Mouse (Mus musculus) heart, embryonic 14.5 days (tissue): ENCODE measurements around the gene Slc39a5. TPM values are rescaled to one million over a fixed set of nuclear protein-coding genes. Genes with fewer than 3 reads are reported as not detected.
A peak's percentile ranks its signal among the peaks of the same experiment; 100 is the strongest.

Experiments used
- ATAC-seq: fragments of 200-750 bp; cut with Nextera tagmentation; 2 replicates; pipeline ENCODE4 v1.8.0; 2017; ENCODE audit warnings: low read depth, moderate TSS enrichment; ENCODE audit not compliant: insufficient number of reproducible peaks, insufficient read depth, low FRiP score
- H3K27ac ChIP-seq, 2 experiments: fragments of 200-500 bp in 1 of 2; fragments of 300-500 bp in 1 of 2; sonication (generic) in 1 of 2; replicated peaks in 1 of 2; 2 replicates each; pipeline ENCODE4 v1.5.1; 2012 to 2014; ENCODE audit warnings: low read depth in 2 of 2, low read length in 2 of 2, control low read depth in 1 of 2, mild to moderate bottlenecking in 1 of 2, mixed read lengths in 1 of 2; ENCODE audit not compliant: control insufficient read depth in 1 of 2, insufficient read depth in 1 of 2
- H3K27me3 ChIP-seq: fragments of 300-500 bp; sonication (generic); 2 replicates; pipeline ENCODE4 v1.6.1; 2014; ENCODE audit warnings: mild to moderate bottlenecking, low read length, control low read depth; ENCODE audit not compliant: control insufficient read depth, insufficient read depth
- H3K36me3 ChIP-seq: fragments of 300-500 bp; sonication (generic); 2 replicates; pipeline ENCODE4 v1.6.1; 2014; ENCODE audit warnings: mild to moderate bottlenecking, control low read depth, low read length, mixed read lengths; ENCODE audit not compliant: control insufficient read depth, insufficient read depth
- H3K4me1 ChIP-seq, 2 experiments: fragments of 200-500 bp in 1 of 2; fragments of 300-500 bp in 1 of 2; sonication (generic) in 1 of 2; 2 replicates each; pipeline ENCODE4 v1.6.1; 2012 to 2014; ENCODE audit warnings: low read length in 2 of 2, control low read depth in 1 of 2, mixed read lengths in 1 of 2; ENCODE audit not compliant: control insufficient read depth in 2 of 2, insufficient read depth in 2 of 2
- H3K4me2 ChIP-seq: fragments of 300-500 bp; sonication (generic); 2 replicates; pipeline ENCODE4 v1.6.1; 2014; ENCODE audit warnings: mild to moderate bottlenecking, low read length
- H3K4me3 ChIP-seq, 2 experiments: fragments of 200-500 bp in 1 of 2; fragments of 300-500 bp in 1 of 2; sonication (generic) in 1 of 2; 2 replicates each; pipeline ENCODE4 v1.5.1; 2012 to 2014; ENCODE audit warnings: low read length in 2 of 2, mild to moderate bottlenecking in 2 of 2, control low read depth in 1 of 2, low read depth in 1 of 2, moderate library complexity in 1 of 2; ENCODE audit not compliant: control insufficient read depth in 1 of 2, insufficient read depth in 1 of 2
- H3K9ac ChIP-seq: fragments of 300-500 bp; sonication (generic); 2 replicates; pipeline ENCODE4 v1.6.1; 2014; ENCODE audit warnings: mild to moderate bottlenecking, low read length
- H3K9me3 ChIP-seq: fragments of 300-500 bp; sonication (generic); 2 replicates; pipeline ENCODE4 v1.6.1; 2016; ENCODE audit warnings: low read length, control low read depth; ENCODE audit not compliant: control insufficient read depth
- WGBS: fragments of 180-500 bp; shearing (Covaris S2); extraction: QIAGEN DNeasy Blood & Tissue Kit; methylation state at CpG from one replicate; pipeline ENCODE4 v1.1.7; 2014; 5-methylcytosine and 5-hydroxymethylcytosine counted together
- polyA plus RNA-seq: library from polyadenylated mRNA; unstranded; fragments of >200 nt; fragmentation: Nextera tagmentation; extraction: Ambion mirVana; gene quantifications from 2 replicates; pipeline ENCODE4 v1.2.1, GENCODE M21; 2014

Slc39a5 gene
- polyA plus RNA-seq, 1 experiment from 2014 or later: not detected

- Histone ChIP-seq H3K4me2 (no peak overlapping the region), H3K4me1 (no peaks in the 10 kb centered on the region), H3K9me3 (no peaks in the 10 kb centered on the region), H3K4me3 (no peak overlapping the region), H3K27me3 (no peaks in the 10 kb centered on the region), H3K36me3 (peaks cover 24% of the 10 kb centered on the region), H3K27ac (no peak overlapping the region), H3K9ac (no peak overlapping the region)
- ATAC-seq: no peak
- 67% methylated on average over 7 of the region's 7 CpGs for WGBS
Observed at GRCm38 (mm10) chr10:128397466-128397865, 3.6 kb downstream of the Slc39a5 start.

GRCm38 (mm10) chr10:128396716-128397264, 4.2 kb downstream of the Slc39a5 start:
- no peak overlapping the region for H3K9ac ChIP-seq
- no peaks in the 10 kb centered on the region for H3K27me3 ChIP-seq
- H3K27ac ChIP-seq: no peak overlapping the region
- H3K4me2 ChIP-seq: no peak overlapping the region
- H3K36me3 ChIP-seq: peaks cover 31% of the 10 kb centered on the region
- no peaks in the 10 kb centered on the region for H3K9me3 ChIP-seq
- no peak for ATAC-seq
- peaks cover 0 to 4% of the 10 kb centered on the region in 2 experiments; a peak in 2 of 4 replicates for H3K4me1 ChIP-seq
- H3K4me3 ChIP-seq: no peak overlapping the region
- 53% methylated on average over 10 of the region's 10 CpGs for WGBS

- peaks cover 0 to 10% of the 10 kb centered on the region in 2 experiments; a peak in 2 of 4 replicates for H3K4me1 ChIP-seq
Observed at GRCm38 (mm10) chr10:128396017-128396673, 4.9 kb downstream of the Slc39a5 start.

GRCm38 (mm10) chr10:128391850-128392249, 9.2 kb downstream of the Slc39a5 start:
- no peak overlapping the region for H3K9ac ChIP-seq
- WGBS: 55% methylated on average over 6 of the region's 6 CpGs
- ATAC-seq: no peak
- peaks cover 80% of the 10 kb centered on the region for H3K36me3 ChIP-seq
- H3K9me3 ChIP-seq: no peaks in the 10 kb centered on the region
- no peak overlapping the region for H3K4me3 ChIP-seq
- H3K4me1 ChIP-seq: peaks cover 0 to 13% of the 10 kb centered on the region in 2 experiments; a peak in 3 of 4 replicates
- no peak overlapping the region for H3K27ac ChIP-seq
- no peaks in the 10 kb centered on the region for H3K27me3 ChIP-seq
- no peak overlapping the region for H3K4me2 ChIP-seq

More at GRCm38 (mm10) chr10:128396017-128396673, 4.9 kb downstream of the Slc39a5 start:
- 50% methylated on average over 11 of the region's 11 CpGs for WGBS
- no peak for ATAC-seq
- Histone ChIP-seq H3K27ac (no peak overlapping the region), H3K9ac (no peak overlapping the region), H3K27me3 (no peaks in the 10 kb centered on the region), H3K9me3 (no peaks in the 10 kb centered on the region), H3K36me3 (peaks cover 37% of the 10 kb centered on the region), H3K4me2 (no peak overlapping the region), H3K4me3 (no peak overlapping the region)

GRCm38 (mm10) chr10:128390366-128390765, 10.7 kb downstream of the Slc39a5 start:
- peaks cover 88% of the 10 kb centered on the region for H3K36me3 ChIP-seq
- WGBS: 92% methylated on average over 12 of the region's 12 CpGs
- no peaks in the 10 kb centered on the region for H3K27me3 ChIP-seq
- no peak overlapping the region for H3K9ac ChIP-seq
- no peaks in the 10 kb centered on the region for H3K9me3 ChIP-seq
- no peak overlapping the region for H3K4me3 ChIP-seq
- H3K4me1 ChIP-seq: peaks cover 0 to 13% of the 10 kb centered on the region in 2 experiments; a peak in 3 of 4 replicates
- no peak overlapping the region for H3K4me2 ChIP-seq
- ATAC-seq: no peak
- no peak overlapping the region for H3K27ac ChIP-seq

- Histone ChIP-seq H3K9me3 (no peaks in the 10 kb centered on the region), H3K36me3 (peaks cover 96% of the 10 kb centered on the region), H3K4me1 (peaks cover 0 to 13% of the 10 kb centered on the region in 2 experiments; a peak in 3 of 4 replicates), H3K9ac (0 out of 2 replicates have a peak overlapping the region, but pooled peaks have one; percentile 21), H3K4me2 (no peak overlapping the region), H3K27me3 (no peaks in the 10 kb centered on the region), H3K4me3 (no peak overlapping the region), H3K27ac (peak overlapping the region in 1 of 2 experiments; percentile 14; a peak in 1 of 4 replicates)
- ATAC-seq: no peak
- WGBS: 51% methylated on average over 6 of the region's 6 CpGs
Observed at GRCm38 (mm10) chr10:128389570-128389969, 11.5 kb downstream of the Slc39a5 start.

GRCm38 (mm10) chr10:128388941-128389340, 12.1 kb downstream of the Slc39a5 start:
- WGBS: 86% methylated on average over 14 of the region's 14 CpGs
- Histone ChIP-seq H3K4me1 (peaks cover 0 to 13% of the 10 kb centered on the region in 2 experiments; a peak in 3 of 4 replicates), H3K9me3 (no peaks in the 10 kb centered on the region), H3K4me3 (no peak overlapping the region), H3K4me2 (no peak overlapping the region), H3K36me3 (peaks cover 100% of the 10 kb centered on the region), H3K27me3 (no peaks in the 10 kb centered on the region), H3K9ac (no peak overlapping the region), H3K27ac (no peak overlapping the region)
- ATAC-seq: no peak
